Mouse (Mus musculus) midbrain, embryonic 15.5 days (tissue): ENCODE results near the gene Apmap. TPM values are rescaled to one million over a fixed set of nuclear protein-coding genes. Genes with fewer than 3 reads are reported as not detected.
A peak's percentile ranks its signal among the peaks of the same experiment; 100 is the strongest.

Source experiments
- ATAC-seq: fragments of 200-750 bp; cut with Nextera tagmentation; replicated peaks from 2 replicates; pipeline ENCODE4 v1.8.0; 2017; ENCODE audit warnings: moderate TSS enrichment
- H3K27ac ChIP-seq: fragments of 300-500 bp; sonication (generic); 2 replicates; pipeline ENCODE4 v1.5.1; 2015; ENCODE audit warnings: mild to moderate bottlenecking, inconsistent platforms
- H3K27me3 ChIP-seq: fragments of 300-500 bp; sonication (generic); replicated peaks from 2 replicates; pipeline ENCODE4 v1.6.1; 2015; ENCODE audit warnings: inconsistent platforms
- H3K36me3 ChIP-seq: fragments of 300-500 bp; sonication (generic); replicated peaks from 2 replicates; pipeline ENCODE4 v1.6.1; 2015; ENCODE audit warnings: inconsistent platforms
- H3K4me1 ChIP-seq: fragments of 300-500 bp; sonication (generic); 2 replicates; pipeline ENCODE4 v1.6.1; 2015; ENCODE audit warnings: inconsistent platforms
- H3K4me2 ChIP-seq: fragments of 300-500 bp; sonication (generic); 2 replicates; pipeline ENCODE4 v1.6.1; 2015; ENCODE audit warnings: inconsistent platforms, mild to moderate bottlenecking, moderate library complexity
- H3K4me3 ChIP-seq: fragments of 300-500 bp; sonication (generic); 2 replicates; pipeline ENCODE4 v1.5.1; 2015; ENCODE audit warnings: mild to moderate bottlenecking, inconsistent platforms
- H3K9ac ChIP-seq: fragments of 300-500 bp; sonication (generic); 2 replicates; pipeline ENCODE4 v1.6.1; 2015; ENCODE audit warnings: mild to moderate bottlenecking, inconsistent platforms
- H3K9me3 ChIP-seq: fragments of 300-500 bp; sonication (generic); 2 replicates; pipeline ENCODE4 v1.6.1; 2016; ENCODE audit warnings: inconsistent platforms
- WGBS: fragments of 180-500 bp; shearing (Covaris S2); methylation state at CpG from one replicate; pipeline ENCODE4 v1.1.7; 2015; ENCODE audit warnings: mixed read lengths; 5-methylcytosine and 5-hydroxymethylcytosine counted together
- polyA plus RNA-seq: library from polyadenylated mRNA; unstranded; fragments of >200 nt; fragmentation: Nextera tagmentation; extraction: Ambion mirVana; gene quantifications from 2 replicates; pipeline ENCODE4 v1.2.1, GENCODE M21; 2015

The Apmap gene
- 39.5 and 42.1 TPM in 2 replicates for polyA plus RNA-seq

DNA sequence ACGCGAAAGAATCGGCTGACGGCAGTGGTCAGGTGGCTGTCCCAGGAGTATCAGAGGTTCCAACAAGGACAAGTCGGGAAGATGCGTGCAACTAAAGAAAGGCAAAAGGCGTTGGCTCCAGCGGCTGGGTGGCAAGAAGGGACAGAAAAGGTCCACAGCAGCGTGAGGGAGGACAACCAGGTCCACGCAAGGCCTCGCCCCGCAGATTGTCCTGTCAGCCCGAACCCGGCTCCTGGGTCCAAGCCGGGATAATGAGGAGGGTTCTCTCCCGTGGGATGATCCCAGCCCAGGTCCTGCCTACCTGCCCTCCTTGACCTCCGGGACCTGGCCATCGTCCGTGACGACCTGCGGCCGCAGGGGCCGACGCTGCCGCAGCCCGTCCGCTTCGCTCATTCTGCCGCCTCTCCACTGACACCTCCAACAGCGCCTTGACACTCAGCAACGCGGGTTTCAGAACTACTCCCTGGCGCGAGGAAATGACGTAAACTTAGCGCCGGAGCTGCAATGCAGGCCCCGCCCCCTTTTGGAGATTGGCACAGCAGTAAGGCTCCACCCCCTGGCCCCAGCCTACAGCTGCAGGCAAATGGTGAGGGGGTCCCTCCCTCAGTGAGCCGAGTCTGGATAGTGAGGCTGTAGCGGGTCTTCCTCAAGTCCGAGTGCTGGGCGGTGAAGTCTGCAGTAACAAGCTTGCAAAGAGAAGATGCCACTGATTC, at the start of gene Apmap:
Apmap (minus strand) TSS at position 481 of the 713 bp plus-strand sequence.
- peak within 1 kb of the TSS; percentile 77 for H3K9ac ChIP-seq
- 0 out of 2 replicates have a peak, but pooled peaks cover 3% of the 10 kb centered on the region for H3K36me3 ChIP-seq
- WGBS = under 1% methylated on average over 42 of the region's 42 CpGs
- peaks cover 15% of the 10 kb centered on the region for H3K4me1 ChIP-seq
- H3K4me3 ChIP-seq = peak within 1 kb of the TSS; percentile 85
- peak within 1 kb of the TSS; percentile 66 for H3K27ac ChIP-seq
- no peaks in the 10 kb centered on the region for H3K9me3 ChIP-seq
- H3K27me3 ChIP-seq = no peaks in the 10 kb centered on the region
- ATAC-seq = peak; percentile 99
- H3K4me2 ChIP-seq = peak within 1 kb of the TSS; percentile 79

DNA sequence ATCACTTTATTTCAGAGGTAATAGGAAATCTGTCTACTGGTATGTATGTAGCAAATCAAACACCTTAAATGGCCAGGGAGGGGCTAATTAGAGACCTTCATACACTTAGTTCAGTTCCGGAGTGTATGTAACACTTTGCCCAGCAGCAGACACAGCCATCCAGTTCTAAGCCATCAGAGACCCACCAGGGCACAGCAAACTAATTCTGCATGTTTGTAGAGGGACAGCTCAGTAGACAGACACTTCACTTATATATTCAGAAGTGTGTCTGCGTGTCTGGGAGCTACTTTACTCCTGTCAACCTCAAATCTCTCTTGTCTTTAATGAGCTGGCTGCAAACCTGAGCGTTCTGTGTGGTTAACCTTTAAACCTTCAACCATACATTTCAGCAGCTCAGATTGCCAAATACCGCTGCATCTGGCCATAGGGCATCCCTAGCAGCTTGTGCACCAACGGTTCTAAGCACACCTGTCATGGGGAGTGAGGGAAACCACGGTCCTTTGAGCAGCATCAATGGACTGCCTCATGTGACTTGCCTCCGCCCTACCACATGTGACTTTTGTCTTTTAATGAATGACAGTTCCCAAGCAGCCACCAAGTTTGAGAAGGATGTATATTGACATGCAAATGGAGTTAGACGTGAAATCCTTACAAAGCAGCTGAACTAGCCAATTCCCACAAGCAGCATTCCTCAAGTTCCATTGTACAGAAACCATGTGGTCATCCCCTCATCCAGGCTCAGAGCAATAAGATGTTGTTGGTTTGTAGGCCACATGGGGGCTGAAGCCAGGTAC, 48.8 kb upstream of the Apmap start:
- Histone ChIP-seq H3K36me3 (no peaks in the 10 kb centered on the region), H3K9me3 (no peaks in the 10 kb centered on the region), H3K9ac (no peak overlapping the region), H3K4me3 (no peak overlapping the region), H3K4me1 (no peaks in the 10 kb centered on the region), H3K4me2 (no peak overlapping the region), H3K27me3 (no peaks in the 10 kb centered on the region), H3K27ac (peak overlapping the region; percentile 57)
- whole genome bisulfite sequencing = 31% methylated on average over 8 of the region's 8 CpGs
- ATAC-seq = peak; percentile 76

DNA sequence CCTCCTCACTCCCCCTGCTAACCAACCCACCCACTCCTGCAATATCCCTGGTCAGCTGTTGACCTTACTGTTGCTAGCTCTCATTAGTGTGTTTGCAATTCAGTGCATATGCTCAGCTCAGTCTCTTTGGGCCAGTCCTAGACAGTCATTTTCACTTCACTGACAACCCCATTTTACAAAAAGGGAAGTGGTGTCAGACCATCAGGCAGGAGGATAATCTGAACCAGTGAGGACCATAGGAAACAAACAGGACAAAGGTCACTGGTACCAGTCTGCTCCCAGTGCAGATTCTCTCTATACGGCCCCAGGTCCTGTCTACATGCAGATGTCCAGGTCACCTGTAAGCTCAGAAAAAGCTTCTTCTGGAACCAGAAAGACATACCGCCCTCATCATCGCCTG, 47.7 kb upstream of the Apmap start:
- no peak for ATAC-seq
- Histone ChIP-seq H3K36me3 (no peaks in the 10 kb centered on the region), H3K4me3 (no peak overlapping the region), H3K4me2 (no peak overlapping the region), H3K4me1 (peaks cover 2% of the 10 kb centered on the region; the same call in 1 of the 2 replicates), H3K9me3 (no peaks in the 10 kb centered on the region), H3K27ac (0 out of 2 replicates have a peak overlapping the region, but pooled peaks have one; percentile 20), H3K27me3 (no peaks in the 10 kb centered on the region), H3K9ac (no peak overlapping the region)
- 96% methylated on average over 3 of the region's 3 CpGs for WGBS

DNA sequence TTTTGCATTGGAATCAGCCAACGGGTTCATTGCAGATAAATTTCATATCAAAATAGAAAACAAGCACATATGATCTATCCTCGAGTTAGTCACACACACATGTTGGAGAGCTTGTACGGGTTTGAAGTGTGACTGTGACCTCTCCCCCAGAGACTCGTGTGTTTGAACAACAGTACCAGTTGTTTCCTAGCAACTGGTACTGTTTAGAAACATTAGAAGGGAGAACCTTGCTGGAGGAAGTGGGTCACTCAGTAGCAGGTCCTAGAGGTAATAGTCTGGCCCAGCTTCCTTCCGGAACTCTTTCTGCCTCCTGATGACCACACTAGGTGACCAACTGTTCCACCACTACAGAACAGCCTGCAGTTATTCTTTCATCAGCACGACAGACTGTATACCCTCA, 46.9 kb upstream of the Apmap start:
- WGBS = 84% methylated on average over 6 of the region's 6 CpGs
- no peaks in the 10 kb centered on the region for H3K27me3 ChIP-seq
- peaks cover 8% of the 10 kb centered on the region; the same call in 1 of the 2 replicates for H3K4me1 ChIP-seq
- H3K27ac ChIP-seq = no peak overlapping the region
- no peak overlapping the region for H3K4me2 ChIP-seq
- no peaks in the 10 kb centered on the region for H3K36me3 ChIP-seq
- no peak for ATAC-seq
- H3K4me3 ChIP-seq = no peak overlapping the region
- H3K9me3 ChIP-seq = no peaks in the 10 kb centered on the region
- no peak overlapping the region for H3K9ac ChIP-seq

DNA sequence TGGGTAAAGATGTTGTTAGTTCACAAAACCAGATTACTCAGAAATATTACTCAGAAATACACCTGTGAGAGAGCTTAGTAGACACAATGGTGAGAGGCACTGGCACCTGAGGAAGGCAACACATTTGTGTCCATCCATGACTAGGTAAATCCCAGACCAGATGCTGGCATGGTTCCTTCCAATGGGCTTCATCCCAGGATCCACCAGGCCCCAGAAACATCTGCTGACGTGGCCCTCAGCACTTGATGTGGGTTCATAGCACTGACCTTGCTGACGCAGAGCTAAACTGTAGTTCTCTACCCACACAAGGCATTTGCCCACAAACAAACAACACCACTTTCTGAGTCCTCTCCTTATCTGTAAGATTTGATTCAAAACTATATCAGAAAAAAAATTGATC, 46.4 kb upstream of the Apmap start:
- Histone ChIP-seq H3K27ac (no peak overlapping the region), H3K36me3 (no peaks in the 10 kb centered on the region), H3K4me1 (peaks cover 13% of the 10 kb centered on the region), H3K9me3 (no peaks in the 10 kb centered on the region), H3K27me3 (no peaks in the 10 kb centered on the region), H3K4me2 (no peak overlapping the region), H3K4me3 (no peak overlapping the region), H3K9ac (no peak overlapping the region)
- WGBS = 91% methylated on average over 2 of the region's 2 CpGs
- ATAC-seq = no peak

DNA sequence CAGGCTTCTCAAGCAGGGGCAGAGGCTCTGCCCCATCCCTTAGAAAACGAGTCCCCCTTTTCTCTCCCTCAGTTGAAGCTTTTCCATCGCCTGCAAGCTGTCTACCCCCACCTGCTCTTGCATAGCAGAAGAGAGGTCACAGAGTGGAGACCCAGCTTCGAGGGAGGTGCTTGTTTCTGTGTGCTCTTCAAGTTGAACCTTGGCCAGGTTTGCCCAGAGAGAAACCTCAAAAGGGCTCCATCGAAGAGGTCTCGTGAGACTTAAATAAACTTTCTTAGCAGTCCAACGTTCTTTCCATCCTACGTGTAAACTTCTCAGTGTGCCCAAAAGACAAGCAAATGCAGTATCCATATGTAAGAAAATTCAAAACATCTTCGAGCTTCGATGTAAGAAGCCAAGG, 43.0 kb upstream of the Apmap start:
- no peak overlapping the region for H3K27ac ChIP-seq
- ATAC-seq = no peak

DNA sequence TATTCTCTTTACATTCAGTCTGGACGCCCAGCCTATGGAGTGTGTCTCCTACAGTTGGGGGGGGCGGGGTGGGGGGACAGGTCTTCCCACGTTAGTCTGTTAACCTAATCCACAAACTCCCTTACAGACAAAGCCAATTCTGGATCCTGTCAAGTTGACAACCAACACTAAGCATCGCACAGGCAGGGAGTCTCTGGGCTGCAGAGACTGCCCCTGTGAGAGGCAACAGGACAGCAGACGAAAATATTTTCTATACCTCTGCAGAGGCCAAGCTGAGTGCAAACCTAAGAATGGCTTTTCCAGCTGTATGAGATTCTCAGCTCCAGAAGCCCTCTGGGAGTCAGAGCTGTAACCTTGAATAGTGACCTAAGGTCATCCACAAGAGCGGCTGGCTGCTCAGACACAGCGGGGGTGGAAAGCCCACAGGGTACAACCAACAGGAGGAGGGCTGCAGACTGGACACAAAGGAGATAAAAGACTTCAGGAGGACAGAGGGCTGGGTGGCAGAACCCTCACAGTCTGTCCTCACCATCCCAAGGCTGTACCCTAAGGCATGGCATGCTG, 42.2 kb upstream of the Apmap start:
- ATAC-seq = peak; percentile 24; the same call in 1 of the 2 replicates

More for the DNA sequence above, 43.0 kb upstream of the Apmap start:
- no peak overlapping the region for H3K4me3 ChIP-seq
- WGBS = 69% methylated on average over 9 of the region's 9 CpGs
- no peak overlapping the region for H3K9ac ChIP-seq
- no peaks in the 10 kb centered on the region for H3K36me3 ChIP-seq
- no peak overlapping the region for H3K4me2 ChIP-seq
- H3K9me3 ChIP-seq = no peaks in the 10 kb centered on the region
- peaks cover 20% of the 10 kb centered on the region for H3K4me1 ChIP-seq
- no peaks in the 10 kb centered on the region for H3K27me3 ChIP-seq

DNA sequence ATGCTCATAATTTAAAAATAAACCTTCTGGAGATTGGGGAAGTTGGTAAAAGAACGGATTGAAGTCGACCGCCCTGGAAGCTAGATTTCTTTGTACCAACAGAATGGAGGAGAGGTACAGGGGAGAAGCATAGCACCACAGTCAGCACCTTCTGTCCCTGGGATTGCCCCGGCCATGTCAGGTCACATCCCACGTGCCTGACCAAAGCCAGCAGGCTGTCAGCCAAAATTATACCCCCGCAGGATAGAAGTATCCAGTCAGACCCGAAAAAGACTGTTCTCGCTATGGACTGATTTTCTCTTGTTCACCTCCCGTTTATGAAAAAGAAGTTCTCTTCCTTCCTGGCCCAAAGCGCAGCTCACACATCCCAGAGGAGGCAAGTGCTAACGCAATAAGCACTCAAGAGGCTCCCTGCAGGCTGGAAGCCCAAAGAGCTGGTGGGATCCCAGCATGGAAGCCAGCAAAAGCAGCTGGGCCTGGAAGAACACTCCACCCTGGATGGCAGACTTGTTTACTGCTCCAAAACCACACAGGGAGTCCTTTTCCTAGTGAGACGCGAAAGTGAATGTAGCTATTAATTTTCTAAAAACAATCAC, 40.0 kb upstream of the Apmap start:
- Histone ChIP-seq H3K27me3 (no peaks in the 10 kb centered on the region), H3K4me3 (no peak overlapping the region), H3K27ac (peak overlapping the region; percentile 21; the same call in 1 of the 2 replicates), H3K9ac (no peak overlapping the region), H3K4me2 (no peak overlapping the region), H3K36me3 (no peaks in the 10 kb centered on the region), H3K4me1 (peaks cover 23% of the 10 kb centered on the region), H3K9me3 (no peaks in the 10 kb centered on the region)
- 59% methylated on average over 13 of the region's 13 CpGs for WGBS
- ATAC-seq = no peak

More for the DNA sequence above, 42.2 kb upstream of the Apmap start:
- no peak overlapping the region for H3K9ac ChIP-seq
- H3K36me3 ChIP-seq = no peaks in the 10 kb centered on the region
- no peak overlapping the region for H3K27ac ChIP-seq
- no peak overlapping the region for H3K4me3 ChIP-seq
- H3K9me3 ChIP-seq = no peaks in the 10 kb centered on the region
- H3K4me2 ChIP-seq = no peak overlapping the region
- WGBS = 11% methylated on average over 7 of the region's 7 CpGs
- peaks cover 20% of the 10 kb centered on the region for H3K4me1 ChIP-seq
- H3K27me3 ChIP-seq = no peaks in the 10 kb centered on the region

DNA sequence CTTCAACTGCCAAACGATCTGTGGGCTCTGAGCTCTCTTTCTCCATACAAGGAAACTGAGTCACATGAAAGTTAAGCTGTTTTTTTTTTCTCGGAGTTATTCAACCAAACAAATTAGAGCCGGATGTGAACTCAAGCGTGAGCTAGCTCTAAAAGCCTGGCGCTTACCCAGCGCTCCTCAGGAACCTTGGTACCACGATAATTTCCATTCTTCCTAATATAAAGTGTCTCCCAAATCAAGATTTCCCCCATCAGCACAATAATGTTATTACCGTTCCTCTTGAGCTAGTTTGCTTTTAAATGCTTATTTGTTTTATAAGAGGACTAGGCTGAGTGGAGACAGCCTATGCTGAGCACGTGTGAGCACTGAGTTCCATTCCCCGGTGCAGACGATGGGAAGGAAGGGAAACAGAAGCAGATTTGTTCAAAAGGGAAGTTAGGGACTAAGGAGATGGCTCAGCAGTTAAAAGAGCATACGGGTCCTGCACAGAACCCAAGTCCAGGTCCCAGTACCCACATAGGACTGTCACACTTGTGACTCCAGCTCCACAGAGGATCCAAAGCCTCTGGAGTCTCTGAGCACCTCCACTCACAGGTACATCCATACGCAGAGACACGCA, 39.4 kb upstream of the Apmap start:
- Histone ChIP-seq H3K4me1 (peaks cover 23% of the 10 kb centered on the region), H3K9me3 (no peaks in the 10 kb centered on the region), H3K9ac (no peak overlapping the region), H3K4me2 (no peak overlapping the region), H3K36me3 (no peaks in the 10 kb centered on the region), H3K27me3 (no peaks in the 10 kb centered on the region), H3K4me3 (no peak overlapping the region), H3K27ac (peak overlapping the region; percentile 21; the same call in 1 of the 2 replicates)
- ATAC-seq = no peak
- WGBS = 68% methylated on average over 14 of the region's 14 CpGs

DNA sequence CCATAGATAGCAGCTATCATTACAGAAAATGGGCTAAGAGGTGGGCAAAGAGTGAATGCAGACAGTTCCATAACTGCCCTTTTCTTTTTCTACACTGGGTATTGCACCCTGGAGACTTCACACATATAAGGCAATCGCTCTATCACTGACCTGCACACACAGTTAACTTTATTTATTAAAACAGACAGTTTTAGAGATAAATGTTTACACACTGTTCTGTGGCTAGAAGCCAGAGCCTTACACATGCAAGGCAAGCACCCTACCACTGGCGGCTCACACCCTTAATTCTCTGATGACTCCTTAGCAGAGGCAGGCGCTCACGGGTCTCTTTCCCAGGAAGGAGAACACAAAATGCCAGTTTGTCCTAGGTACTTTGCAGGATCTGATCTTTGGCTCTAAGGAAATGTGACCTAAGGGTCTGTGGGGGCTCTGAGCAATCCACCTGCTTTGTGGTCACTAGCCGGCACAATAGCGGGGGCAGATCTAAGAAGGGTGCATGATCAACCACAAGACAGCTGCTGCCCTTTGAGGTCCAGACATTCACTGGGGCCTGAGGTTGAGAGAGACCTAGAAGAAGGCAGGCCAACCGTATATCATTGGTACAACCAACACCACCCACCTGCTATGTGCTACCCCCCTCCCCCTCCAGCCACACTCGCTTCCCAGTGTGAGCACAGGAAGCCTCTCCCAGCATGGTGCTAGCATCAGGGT, 38.2 kb upstream of the Apmap start:
- Histone ChIP-seq H3K4me2 (no peak overlapping the region), H3K27me3 (no peaks in the 10 kb centered on the region), H3K36me3 (no peaks in the 10 kb centered on the region), H3K27ac (no peak overlapping the region), H3K9me3 (no peaks in the 10 kb centered on the region), H3K9ac (no peak overlapping the region), H3K4me1 (peaks cover 23% of the 10 kb centered on the region), H3K4me3 (no peak overlapping the region)
- no peak for ATAC-seq
- WGBS = 92% methylated on average over 8 of the region's 8 CpGs

DNA sequence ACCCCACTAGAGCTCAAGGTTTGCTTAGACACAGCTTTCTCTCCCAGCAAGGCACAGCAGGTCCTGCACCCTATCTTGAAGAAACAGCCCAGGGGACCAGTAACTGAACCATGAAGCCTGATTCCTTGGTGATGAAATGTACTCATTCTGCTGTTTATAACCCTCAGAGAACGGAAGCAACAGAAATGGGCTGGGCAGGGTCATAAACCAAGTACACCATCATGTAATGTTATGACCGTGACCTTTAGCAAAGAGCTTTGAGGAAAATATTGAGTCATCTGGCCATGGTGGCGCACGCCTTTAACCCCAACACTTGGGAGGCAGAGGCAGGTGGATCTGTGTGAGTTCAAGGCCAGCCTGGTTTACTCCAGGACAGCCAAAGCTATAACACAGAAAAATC, 36.9 kb upstream of the Apmap start:
- 93% methylated on average over 4 of the region's 4 CpGs for WGBS
- peak overlapping the region; percentile 86 for H3K27ac ChIP-seq
- no peaks in the 10 kb centered on the region for H3K27me3 ChIP-seq
- no peak overlapping the region for H3K9ac ChIP-seq
- H3K4me2 ChIP-seq = no peak overlapping the region
- no peak for ATAC-seq
- peaks cover 14% of the 10 kb centered on the region for H3K4me1 ChIP-seq
- no peak overlapping the region for H3K4me3 ChIP-seq
- no peaks in the 10 kb centered on the region for H3K36me3 ChIP-seq
- H3K9me3 ChIP-seq = no peaks in the 10 kb centered on the region
